Mouse (Mus musculus): ENCODE data around the gene Myl6b.

The Myl6b gene

GRCm38 (mm10) chr10:128498590-128498989, at the start of gene Myl6b:
Gene Myl6b (minus strand): TSS chr10:128498685.
- DNase-seq (ENCODE audit: low spot score), result peak; percentile 97

- peak; percentile 97 for DNase-seq (ENCODE audit: low spot score)
Observed at GRCm38 (mm10) chr10:128547361-128548032, 49.0 kb upstream of the Myl6b start, which contains the start of gene Zc3h10. Gene Zc3h10 (minus strand): TSS chr10:128547774.

- no peak for DNase-seq (ENCODE audit: low spot score)
Observed at GRCm38 (mm10) chr10:128546787-128547186, 48.3 kb upstream of the Myl6b start.

- DNase-seq (ENCODE audit: low spot score), result peak; percentile 86
Observed at GRCm38 (mm10) chr10:128546361-128546760, 47.9 kb upstream of the Myl6b start.

- DNase-seq (ENCODE audit: low spot score), result no peak
Observed at GRCm38 (mm10) chr10:128545570-128545898, 47.0 kb upstream of the Myl6b start.

GRCm38 (mm10) chr10:128544674-128545569, 46.4 kb upstream of the Myl6b start:
- DNase-seq (ENCODE audit: low spot score), result no peak

- no peak for DNase-seq (ENCODE audit: low spot score)
Observed at GRCm38 (mm10) chr10:128544151-128544657, 45.7 kb upstream of the Myl6b start.

- DNase-seq (ENCODE audit: low spot score), result no peak
Observed at GRCm38 (mm10) chr10:128543100-128543499, 44.6 kb upstream of the Myl6b start.

GRCm38 (mm10) chr10:128538340-128538870, 39.9 kb upstream of the Myl6b start:
- no peak for DNase-seq (ENCODE audit: low spot score)

- DNase-seq (ENCODE audit: low spot score), result peak; percentile 95
Observed at GRCm38 (mm10) chr10:128536266-128536940, 37.9 kb upstream of the Myl6b start.

GRCm38 (mm10) chr10:128535624-128536265, 37.3 kb upstream of the Myl6b start:
- no peak for DNase-seq (ENCODE audit: low spot score)

GRCm38 (mm10) chr10:128535206-128535605, 36.7 kb upstream of the Myl6b start:
- DNase-seq (ENCODE audit: low spot score), result no peak

- no peak for DNase-seq (ENCODE audit: low spot score)
Observed at GRCm38 (mm10) chr10:128526366-128527356, 28.2 kb upstream of the Myl6b start.

- DNase-seq (ENCODE audit: low spot score), result peak; percentile 97
Observed at GRCm38 (mm10) chr10:128525671-128526308, 27.3 kb upstream of the Myl6b start, which contains the start of gene Esyt1. Gene Esyt1 (minus strand): TSS chr10:128525871.

GRCm38 (mm10) chr10:128524732-128525662, 26.5 kb upstream of the Myl6b start:
- peak; percentile 76 for DNase-seq (ENCODE audit: low spot score)

- DNase-seq (ENCODE audit: low spot score), result peak; percentile 63
Observed at GRCm38 (mm10) chr10:128524111-128524731, 25.7 kb upstream of the Myl6b start.

GRCm38 (mm10) chr10:128522351-128522750, 23.9 kb upstream of the Myl6b start:
- DNase-seq (ENCODE audit: low spot score), result no peak

- no peak for DNase-seq (ENCODE audit: low spot score)
Observed at GRCm38 (mm10) chr10:128520591-128520990, 22.1 kb upstream of the Myl6b start.

All from retina, embryonic 14.5 days (tissue).